Mouse (Mus musculus) testis, postnatal 14 days (tissue): ENCODE data around the gene Rdh1.
A peak's percentile ranks its signal among the peaks of the same experiment; 100 is the strongest.
"Not testable (repeated sequence)": the region's sequence is repeated elsewhere in the genome, so short reads cannot be mapped to it uniquely, and the experiment has no call there.

Experiments
- DNase-seq: peaks from one replicate; pipeline ENCODE4 v3.0.0; 2021; ENCODE audit warnings: low spot score

Gene Rdh1

GRCm38 (mm10) chr10:127750136-127750777, 9.3 kb upstream of the Rdh1 start:
- DNase-seq = no peak

GRCm38 (mm10) chr10:127751548-127751947, 8.0 kb upstream of the Rdh1 start, which contains the start of gene Gpr182:
TSS of gene Gpr182 (minus strand) at chr10:127751732.
- no peak for DNase-seq

GRCm38 (mm10) chr10:127754566-127755166, 4.9 kb upstream of the Rdh1 start:
- peak; percentile 86 for DNase-seq

- DNase-seq = no peak
Measured at GRCm38 (mm10) chr10:127755246-127755645, 4.3 kb upstream of the Rdh1 start.

- DNase-seq = no peak
Measured at GRCm38 (mm10) chr10:127755770-127756468, 3.6 kb upstream of the Rdh1 start.

GRCm38 (mm10) chr10:127762926-127763325, 3.4 kb downstream of the Rdh1 start:
- DNase-seq = not testable (repeated sequence)

- no peak for DNase-seq
Measured at GRCm38 (mm10) chr10:127763914-127764680, 4.6 kb downstream of the Rdh1 start.

GRCm38 (mm10) chr10:127766564-127766963, 7.0 kb downstream of the Rdh1 start:
- DNase-seq = no peak

GRCm38 (mm10) chr10:127776011-127776410, 16.5 kb downstream of the Rdh1 start, which contains the start of gene Rdh9:
TSS of gene Rdh9 (plus strand) at chr10:127776386.
- no peak for DNase-seq

GRCm38 (mm10) chr10:127782321-127782720, 22.8 kb downstream of the Rdh1 start:
- DNase-seq = not testable (repeated sequence)

GRCm38 (mm10) chr10:127785411-127785810, 25.9 kb downstream of the Rdh1 start:
- not testable (repeated sequence) for DNase-seq

GRCm38 (mm10) chr10:127799295-127799694, 39.8 kb downstream of the Rdh1 start:
- DNase-seq = no peak

GRCm38 (mm10) chr10:127800891-127801290, 41.4 kb downstream of the Rdh1 start, which contains the start of gene Rdh16:
TSS of gene Rdh16 (plus strand) at chr10:127801152.
- no peak for DNase-seq

GRCm38 (mm10) chr10:127801612-127802011, 42.1 kb downstream of the Rdh1 start:
- no peak for DNase-seq

- no peak for DNase-seq
Measured at GRCm38 (mm10) chr10:127802236-127802635, 42.7 kb downstream of the Rdh1 start.

GRCm38 (mm10) chr10:127804416-127804815, 44.9 kb downstream of the Rdh1 start:
- no peak for DNase-seq

- DNase-seq = no peak
Measured at GRCm38 (mm10) chr10:127815888-127816287, 56.4 kb downstream of the Rdh1 start.

- DNase-seq = not testable (repeated sequence)
Measured at GRCm38 (mm10) chr10:127817268-127817910, 57.9 kb downstream of the Rdh1 start.
